Mouse (Mus musculus): ENCODE results near the gene Llph.

Llph gene

GRCm38 (mm10) chr10:120279482-120280128 is 52.7 kb downstream of the Llph start:
- DNase-seq (ENCODE audit: low spot score in 2 of 2), result no peak

- no peak for DNase-seq (ENCODE audit: low spot score in 2 of 2)
Measured at GRCm38 (mm10) chr10:120280375-120280774, 53.5 kb downstream of the Llph start.

- no peak for DNase-seq (ENCODE audit: low spot score in 2 of 2)
Measured at GRCm38 (mm10) chr10:120281700-120282099, 54.8 kb downstream of the Llph start.

Data from frontal cortex, postnatal 25 days (tissue).